Mouse (Mus musculus) myocyte (in vitro differentiated cells): ENCODE results near the gene Fanci.

ENCODE experiments used
- E2F4 ChIP-seq: IDR thresholded peaks from one replicate; pipeline ENCODE4 v1.6.1; 2011; ENCODE audit warnings: mild to moderate bottlenecking, control low read depth, moderate library complexity; ENCODE audit not compliant: insufficient read depth
- MYOG ChIP-seq, 3 experiments: IDR thresholded peaks; one replicate each; pipeline ENCODE4 v1.6.1; 2011; ENCODE audit warnings: control low read depth in 2 of 3, low read depth in 2 of 3, mild to moderate bottlenecking in 2 of 3; ENCODE audit not compliant: insufficient read length in 2 of 3, control insufficient read depth in 1 of 3, insufficient read depth in 1 of 3
- POLR2A ChIP-seq: IDR thresholded peaks from one replicate; pipeline ENCODE4 v1.6.1; 2011; ENCODE audit warnings: low read depth, mild to moderate bottlenecking, control low read depth, moderate library complexity; ENCODE audit not compliant: insufficient read length
- POLR2AphosphoS2 ChIP-seq: IDR thresholded peaks from one replicate; pipeline ENCODE4 v1.6.1; 2011; ENCODE audit warnings: low read depth, control low read depth; ENCODE audit not compliant: insufficient read length
- SRF ChIP-seq: IDR thresholded peaks from one replicate; pipeline ENCODE4 v1.6.1; 2011; ENCODE audit warnings: low read depth; ENCODE audit not compliant: control insufficient read depth, insufficient read length
- TCF12 ChIP-seq: IDR thresholded peaks from one replicate; pipeline ENCODE4 v1.6.1; 2011; ENCODE audit warnings: mild to moderate bottlenecking, control low read depth; ENCODE audit not compliant: poor library complexity, insufficient read depth, severe bottlenecking
- TCF3 ChIP-seq: IDR thresholded peaks from one replicate; pipeline ENCODE4 v1.6.1; 2011; ENCODE audit warnings: low read depth, control low read depth; ENCODE audit not compliant: insufficient read length
- USF1 ChIP-seq: IDR thresholded peaks from one replicate; pipeline ENCODE4 v1.6.1; 2011; ENCODE audit warnings: low read depth, mild to moderate bottlenecking, control low read depth, moderate library complexity

DNA sequence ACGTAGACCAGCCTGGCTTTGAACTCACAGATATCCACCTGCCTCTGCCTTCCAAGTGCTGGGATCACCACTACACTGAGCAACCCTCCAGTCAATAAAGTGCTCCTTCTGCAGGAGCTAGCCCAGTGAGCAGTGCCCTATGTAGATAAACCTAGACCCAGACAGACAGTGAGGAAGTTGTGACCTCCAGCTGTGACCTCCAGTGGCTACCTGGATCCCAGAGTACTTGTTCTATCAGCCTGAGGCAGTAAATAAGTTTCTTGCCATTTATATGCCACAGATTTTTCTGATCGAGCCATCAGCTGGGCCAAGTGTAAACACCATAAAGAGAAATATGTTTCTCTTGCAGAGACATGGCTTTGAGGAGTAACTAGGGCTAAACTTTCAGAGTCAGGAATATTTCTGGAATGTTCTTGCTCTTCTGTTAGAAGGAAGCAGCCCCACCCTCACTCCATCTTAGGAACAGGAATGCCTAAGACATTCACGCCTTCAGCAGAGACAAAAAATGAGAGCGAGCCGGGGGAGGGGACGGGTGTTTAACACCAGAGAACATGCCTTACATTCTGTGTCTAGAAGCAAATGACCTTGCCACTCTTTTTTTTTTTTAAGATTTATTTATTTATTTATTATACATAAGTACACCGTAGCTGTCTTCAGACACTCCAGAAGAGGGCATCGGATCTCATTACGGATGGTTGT, 81.9 kb downstream of the Fanci start:
- TF ChIP-seq TCF12 (no peak), POLR2A (no peak), SRF (no peak), POLR2AphosphoS2 (no peak), USF1 (no peak), E2F4 (no peak), TCF3 (no peak), MYOG (IDR thresholded peaks at IDR 0.05; ENCODE audit: control insufficient read depth in 1 of 3, insufficient read depth in 1 of 3, insufficient read length in 2 of 3, low read depth in 2 of 3) (no peak)
